Mouse (Mus musculus) Patski (cell line): ENCODE results near the gene Plpp1. TPM values are rescaled to one million over a fixed set of nuclear protein-coding genes. Genes with fewer than 3 reads are reported as not detected.

Experiments used
- ATAC-seq: fragments of 100-300 bp; one replicate; pipeline ENCODE4 v1.8.0; 2021
- CTCF ChIA-PET: fragments of 350-600 bp; sonication (Branson Sonifier 250); formaldehyde crosslinking; loops from one replicate; lab custom pipeline; 2022; ENCODE audit warnings: inconsistent platforms; lab: Charles Lee
- POLR2A ChIA-PET: fragments of 350-600 bp; sonication (Branson Sonifier 250); formaldehyde crosslinking; loops from one replicate; lab custom pipeline; 2022; ENCODE audit warnings: antibody characterized with exemption, inconsistent platforms; lab: Charles Lee
- DNase-seq: peaks from one replicate; pipeline ENCODE4 v3.0.0-alpha.2; 2011; ENCODE audit warnings: low read depth, low spot score
- H3K27me3 ChIP-seq: fragments of 371-371 bp; one replicate; pipeline ENCODE4 v1.5.1; 2021
- CTCF ChIP-seq: fragments of 100-300 bp; IDR thresholded peaks from one replicate; pipeline ENCODE4 v1.5.1; 2021
- in situ Hi-C: fragments of 300-500 bp; cut with MboI; formaldehyde crosslinking; loops from 3 replicates; pipeline ENCODE4 v1.11.1; 2018; ENCODE audit warnings: low pct_unique_long_range_greater_than_20kb, mixed read lengths
- polyA plus RNA-seq: library from polyadenylated mRNA; unstranded; gene quantifications from one replicate; pipeline ENCODE4 v1.2.3, GENCODE M21; 2021

The Plpp1 gene
- polyA plus RNA-seq, 1 experiment from 2014 or later: 27.3 TPM

DNA sequence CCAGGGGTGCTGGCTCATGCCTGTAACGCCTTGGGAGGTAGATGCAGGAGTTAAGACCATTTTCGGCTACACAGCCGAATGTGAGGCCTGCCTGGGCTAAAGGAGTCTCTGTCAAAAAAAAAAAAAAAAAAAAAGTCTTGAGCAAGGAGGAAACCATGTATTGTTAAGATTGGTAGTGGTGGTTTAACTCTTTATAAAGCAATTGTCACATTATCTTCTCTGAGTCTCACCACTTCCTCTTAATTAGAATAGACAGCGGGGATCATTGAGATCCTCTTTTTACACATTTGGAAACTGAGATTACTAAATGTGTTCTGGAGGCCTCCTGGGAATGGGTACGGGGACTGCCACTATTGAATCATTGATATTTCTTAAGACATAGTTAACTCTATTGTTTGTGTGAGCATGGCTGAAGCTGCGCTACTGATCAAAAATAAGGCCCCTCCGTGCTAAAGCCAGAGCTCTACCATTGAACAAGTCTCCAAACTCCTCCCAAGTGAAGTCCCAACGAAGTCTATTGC is 811 bp upstream of the Plpp1 start:
- ATAC-seq (no peak), DNase-seq (no peak)
- ChIA-PET CTCF (interaction anchor here (0.9 to 1.1 kb wide), 2 partner anchors 44 to 126 kb away, joined by 4 read pairs; no protein-coding TSS in a partner anchor), POLR2A (no interaction called here)
- in situ Hi-C loops: no loop called here
- H3K27me3 ChIP-seq: no peaks in the 10 kb centered on the region
- no peak for TF ChIP-seq CTCF

- in situ Hi-C loops: no loop called here
- CTCF ChIA-PET: interaction anchor here (0.7 to 1.2 kb wide), 2 partner anchors 23 to 61 kb away, joined by 3 read pairs; no protein-coding TSS in a partner anchor
- H3K27me3 ChIP-seq: no peaks in the 10 kb centered on the region
- TF ChIP-seq CTCF: no peak
- ATAC-seq: peak; percentile 44
- no peak for DNase-seq
- POLR2A ChIA-PET: interaction anchor here (0.7 kb wide), 3 partner anchors 35 to 1827 kb away, joined by 3 to 8 read pairs (median 4); no protein-coding TSS in a partner anchor
These were observed 901 bp downstream of the Plpp1 start for GRCm38 (mm10) chr13:112801381-112802004.

GRCm38 (mm10) chr13:112803106-112803505 is 2.5 kb downstream of the Plpp1 start:
- TF ChIP-seq CTCF: no peak

GRCm38 (mm10) chr13:112803661-112804060 is 3.1 kb downstream of the Plpp1 start:
- no peaks in the 10 kb centered on the region for H3K27me3 ChIP-seq
- no peak for DNase-seq
- ChIA-PET POLR2A (no interaction called here), CTCF (interaction anchor here (1.1 kb wide), 1 partner anchor 11 kb away, joined by 3 read pairs; no protein-coding TSS in a partner anchor)
- in situ Hi-C loops: no loop called here
- TF ChIP-seq CTCF: no peak
- no peak for ATAC-seq

More at GRCm38 (mm10) chr13:112803106-112803505, 2.5 kb downstream of the Plpp1 start:
- ATAC-seq (no peak), DNase-seq (no peak)
- ChIA-PET CTCF (no interaction called here), POLR2A (no interaction called here)
- in situ Hi-C loops: no loop called here
- H3K27me3 ChIP-seq: no peaks in the 10 kb centered on the region

- in situ Hi-C loops: no loop called here
- ATAC-seq (no peak), DNase-seq (no peak)
- TF ChIP-seq CTCF: no peak
- no peaks in the 10 kb centered on the region for H3K27me3 ChIP-seq
- ChIA-PET CTCF (no interaction called here), POLR2A (interaction anchor here (0.6 kb wide), 1 partner anchor 1635 kb away, joined by 3 read pairs; no protein-coding TSS in a partner anchor)
These were observed 4.9 kb downstream of the Plpp1 start for GRCm38 (mm10) chr13:112805529-112805928.

DNA sequence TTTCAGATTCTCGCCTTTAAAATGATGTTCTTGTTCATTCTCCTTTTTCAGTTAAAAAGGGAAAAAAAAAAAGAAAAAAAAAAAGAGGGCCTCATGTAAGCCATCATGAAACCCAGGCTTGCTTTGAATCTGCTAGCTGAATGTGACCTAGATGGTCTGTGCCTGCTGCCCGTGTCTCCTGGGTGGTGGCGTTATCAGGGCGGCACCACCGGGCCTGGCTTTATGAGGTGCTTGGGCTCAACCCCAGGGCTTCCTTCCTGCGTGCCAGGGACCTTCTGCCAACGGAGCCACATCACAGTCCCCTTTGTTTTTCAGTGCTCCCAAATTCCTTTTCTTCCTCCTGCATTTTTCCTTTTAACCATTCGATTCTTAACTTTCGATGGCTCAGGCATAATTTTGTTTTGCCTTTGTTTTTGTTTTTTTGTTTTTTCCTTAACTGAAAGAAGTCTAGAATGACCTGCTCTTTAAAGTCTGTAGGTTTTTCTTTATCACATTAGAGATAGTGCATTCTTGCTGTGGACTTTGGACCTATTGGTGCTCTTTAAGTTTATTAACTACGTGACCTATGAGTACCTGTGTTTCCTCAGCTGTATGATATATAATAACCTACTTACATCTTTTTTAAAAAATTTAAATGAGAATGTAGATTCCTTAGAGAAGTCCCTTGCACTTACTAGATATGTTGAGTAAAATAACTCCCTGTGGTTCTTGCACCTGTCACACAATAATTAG is 7.5 kb downstream of the Plpp1 start:
- H3K27me3 ChIP-seq: no peaks in the 10 kb centered on the region
- DNase-seq (no peak), ATAC-seq (no peak)
- POLR2A ChIA-PET: no interaction called here
- CTCF ChIA-PET: no interaction called here
- in situ Hi-C loops: no loop called here
- no peak for TF ChIP-seq CTCF

GRCm38 (mm10) chr13:112809504-112810247 is 9.1 kb downstream of the Plpp1 start:
- POLR2A ChIA-PET: no interaction called here
- TF ChIP-seq CTCF: no peak
- no peaks in the 10 kb centered on the region for H3K27me3 ChIP-seq
- DNase-seq: no peak
- in situ Hi-C loops: no loop called here
- ATAC-seq: no peak
- CTCF ChIA-PET: no interaction called here

- DNase-seq (no peak), ATAC-seq (no peak)
- ChIA-PET POLR2A (no interaction called here), CTCF (no interaction called here)
- H3K27me3 ChIP-seq: no peaks in the 10 kb centered on the region
- in situ Hi-C loops: no loop called here
- no peak for TF ChIP-seq CTCF
These were observed 9.7 kb downstream of the Plpp1 start for GRCm38 (mm10) chr13:112810248-112810645.

- in situ Hi-C loops: no loop called here
- POLR2A ChIA-PET: no interaction called here
These were observed 10.2 kb downstream of the Plpp1 start for GRCm38 (mm10) chr13:112810751-112811150.

GRCm38 (mm10) chr13:112811708-112812403 is 11.3 kb downstream of the Plpp1 start:
- TF ChIP-seq CTCF: no peak
- DNase-seq (no peak), ATAC-seq (no peak)
- CTCF ChIA-PET: no interaction called here
- H3K27me3 ChIP-seq: no peaks in the 10 kb centered on the region
- POLR2A ChIA-PET: no interaction called here
- in situ Hi-C loops: no loop called here

More at GRCm38 (mm10) chr13:112810751-112811150, 10.2 kb downstream of the Plpp1 start:
- CTCF ChIA-PET: no interaction called here
- no peaks in the 10 kb centered on the region for H3K27me3 ChIP-seq
- TF ChIP-seq CTCF: no peak
- ATAC-seq: peak; percentile 79
- peak; percentile 25 for DNase-seq
